Mouse (Mus musculus) heart, postnatal 0 days (tissue): Measurements from ENCODE around the gene Cmah.

Source experiments
- CTCF ChIP-seq: IDR thresholded peaks from 2 replicates; pipeline ENCODE4 v1.5.1; 2016; ENCODE audit warnings: antibody characterized with exemption, control low read depth, low read depth
- EP300 ChIP-seq: IDR thresholded peaks from 2 replicates; pipeline ENCODE4 v1.6.1; 2016; ENCODE audit warnings: antibody characterized with exemption, low read depth

GRCm38 (mm10) chr13:24513717-24514116 lies 186.5 kb downstream of the Cmah start:
- TF ChIP-seq EP300: no peak
- TF ChIP-seq CTCF: no peak
